Mouse (Mus musculus) forebrain, embryonic 11.5 days (tissue): ENCODE measurements around the gene Upf3b. TPM values are rescaled to one million over a fixed set of nuclear protein-coding genes. Genes with fewer than 3 reads are reported as not detected.

Experiments used
- ATAC-seq: fragments of 200-750 bp; cut with Nextera tagmentation; replicated peaks from 2 replicates; pipeline ENCODE4 v1.8.0; 2017; ENCODE audit warnings: moderate TSS enrichment; ENCODE audit not compliant: low FRiP score
- DNase-seq: peaks from one replicate; pipeline ENCODE4 v3.0.0-alpha.2; 2017; ENCODE audit warnings: low spot score
- H3K27ac ChIP-seq: fragments of 300-500 bp; sonication (generic); 2 replicates; pipeline ENCODE4 v1.5.1; 2014; ENCODE audit warnings: low read depth, low read length
- H3K27me3 ChIP-seq: fragments of 300-500 bp; sonication (generic); 2 replicates; pipeline ENCODE4 v1.6.1; 2014; ENCODE audit warnings: mild to moderate bottlenecking, low read length, mixed read lengths; ENCODE audit not compliant: control insufficient read depth, insufficient read depth
- H3K36me3 ChIP-seq: fragments of 300-500 bp; sonication (generic); 2 replicates; pipeline ENCODE4 v1.6.1; 2014; ENCODE audit warnings: mild to moderate bottlenecking, low read length, moderate library complexity, mixed read lengths; ENCODE audit not compliant: control insufficient read depth, insufficient read depth
- H3K4me1 ChIP-seq: fragments of 300-500 bp; sonication (generic); replicated peaks from 2 replicates; pipeline ENCODE4 v1.6.1; 2014; ENCODE audit warnings: low read length, mixed read lengths; ENCODE audit not compliant: control insufficient read depth, insufficient read depth
- H3K4me2 ChIP-seq: fragments of 300-500 bp; sonication (generic); 2 replicates; pipeline ENCODE4 v1.6.1; 2014; ENCODE audit warnings: low read depth, mild to moderate bottlenecking, low read length, moderate library complexity, mixed read lengths; ENCODE audit not compliant: severe bottlenecking
- H3K4me3 ChIP-seq: fragments of 300-500 bp; sonication (generic); 2 replicates; pipeline ENCODE4 v1.5.1; 2014; ENCODE audit warnings: low read depth, low read length
- H3K9ac ChIP-seq: fragments of 300-500 bp; sonication (generic); 2 replicates; pipeline ENCODE4 v1.6.1; 2014; ENCODE audit warnings: low read length
- H3K9me3 ChIP-seq: fragments of 300-500 bp; sonication (generic); 2 replicates; pipeline ENCODE4 v1.6.1; 2016; ENCODE audit warnings: low read length, mixed read lengths; ENCODE audit not compliant: control insufficient read depth
- WGBS: fragments of 180-500 bp; shearing (Covaris S2); extraction: QIAGEN DNeasy Blood & Tissue Kit; methylation state at CpG from one replicate; pipeline ENCODE4 v1.1.7; 2014; 5-methylcytosine and 5-hydroxymethylcytosine counted together
- polyA plus RNA-seq: library from polyadenylated mRNA; unstranded; fragments of >200 nt; fragmentation: Nextera tagmentation; extraction: Ambion mirVana; gene quantifications from 2 replicates; pipeline ENCODE4 v1.2.1, GENCODE M21; 2014

Gene Upf3b
- polyA plus RNA-seq, 1 experiment from 2014 or later, result 25.6 TPM

- Histone ChIP-seq H3K9ac (no peak overlapping the region), H3K27me3 (no peaks in the 10 kb centered on the region), H3K27ac (no peak overlapping the region), H3K9me3 (no peaks in the 10 kb centered on the region), H3K4me3 (no peak overlapping the region), H3K36me3 (no peaks in the 10 kb centered on the region), H3K4me1 (no peaks in the 10 kb centered on the region), H3K4me2 (no peak overlapping the region)
- DNase-seq (no peak), ATAC-seq (no peak)
- WGBS, result 87% methylated on average over 3 of the region's 3 CpGs
Observed at GRCm38 (mm10) chrX:37067299-37067698, 42.8 kb downstream of the Upf3b start.

DNA sequence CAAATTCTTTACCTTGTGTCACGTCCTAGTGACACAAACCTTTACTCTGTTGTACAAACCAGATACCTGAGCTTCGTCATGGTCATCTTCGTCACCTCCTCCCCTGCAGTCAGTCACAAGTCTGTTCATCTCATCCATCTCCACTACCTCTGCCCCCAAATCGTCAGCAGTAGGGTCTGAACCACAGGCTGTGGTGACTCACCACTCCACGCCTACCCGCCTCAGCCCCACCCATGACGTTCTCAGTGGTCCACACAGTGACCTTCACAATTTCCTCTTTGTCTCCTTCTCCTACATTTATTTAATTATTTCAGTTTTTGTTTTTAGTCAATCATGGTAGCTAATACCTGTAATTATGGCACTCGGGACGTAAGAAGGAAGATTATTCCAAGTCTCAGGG lies 46.2 kb downstream of the Upf3b start:
- Histone ChIP-seq H3K4me1 (no peaks in the 10 kb centered on the region), H3K4me3 (no peak overlapping the region), H3K9ac (no peak overlapping the region), H3K27ac (no peak overlapping the region), H3K36me3 (no peaks in the 10 kb centered on the region), H3K4me2 (no peak overlapping the region), H3K9me3 (no peaks in the 10 kb centered on the region), H3K27me3 (no peaks in the 10 kb centered on the region)
- DNase-seq (no peak), ATAC-seq (no peak)
- 86% methylated on average over 9 of the region's 9 CpGs for WGBS

GRCm38 (mm10) chrX:37048890-37049823 lies 61.0 kb downstream of the Upf3b start:
- peak; percentile 59 for DNase-seq
- WGBS, result 21% methylated on average over 47 of the region's 70 CpGs
- H3K4me2 ChIP-seq, result peak overlapping the region; percentile 54
- H3K27ac ChIP-seq, result no peak overlapping the region
- H3K9me3 ChIP-seq, result no peaks in the 10 kb centered on the region
- peaks cover 24% of the 10 kb centered on the region for H3K27me3 ChIP-seq
- no peaks in the 10 kb centered on the region for H3K36me3 ChIP-seq
- H3K4me3 ChIP-seq, result peak overlapping the region; percentile 27
- no peaks in the 10 kb centered on the region for H3K4me1 ChIP-seq
- H3K9ac ChIP-seq, result no peak overlapping the region
- ATAC-seq, result no peak

DNA sequence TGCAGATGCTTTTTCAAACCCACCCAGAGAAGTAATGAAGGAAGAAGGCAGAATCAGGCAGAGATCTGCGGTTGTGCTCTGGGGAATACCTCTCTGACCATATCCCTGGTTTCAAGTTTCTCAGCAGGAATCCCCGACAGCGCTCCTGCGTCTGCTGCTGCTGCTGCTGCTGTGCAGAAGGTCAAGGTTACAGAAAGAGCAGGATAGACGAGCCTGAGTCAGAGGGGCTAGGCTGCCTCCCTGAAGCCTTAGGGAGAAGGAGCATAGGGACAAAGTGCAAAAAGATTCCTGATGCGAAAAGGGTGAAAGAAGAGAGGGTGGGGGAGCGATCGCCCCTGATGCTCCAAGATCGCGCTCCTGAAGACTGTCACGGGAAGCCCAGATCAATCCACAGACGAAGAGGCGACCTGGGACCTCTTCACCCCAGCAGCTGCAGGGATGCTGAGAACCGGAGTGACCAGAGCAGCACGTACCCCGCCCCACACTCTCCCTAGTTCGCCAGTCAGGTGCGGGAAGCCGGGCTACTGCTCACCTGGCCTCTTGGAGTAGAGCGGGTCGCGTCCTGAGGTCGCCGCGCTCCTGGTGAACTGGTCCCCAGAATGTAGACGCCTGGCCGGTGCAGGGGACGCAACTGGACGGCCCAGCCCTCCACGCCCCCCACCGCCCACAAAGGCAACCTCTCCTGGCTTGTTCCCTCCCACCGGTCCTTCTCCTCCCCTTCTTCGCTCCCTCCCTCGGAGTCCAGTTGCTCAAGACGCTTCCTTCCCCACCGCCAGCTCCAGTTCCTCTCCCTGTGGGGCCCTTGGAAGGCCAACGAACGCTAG lies 61.8 kb downstream of the Upf3b start, which contains the start of gene Sowahd:
Gene Sowahd (plus strand): TSS at position 780 of the 824 bp plus-strand sequence.
- ATAC-seq (no peak), DNase-seq (peak; percentile 52)
- Histone ChIP-seq H3K4me3 (peak within 1 kb of the TSS; percentile 27), H3K9ac (no peak within 1 kb of the TSS), H3K27me3 (peaks cover 24% of the 10 kb centered on the region), H3K27ac (no peak within 1 kb of the TSS), H3K4me2 (peak within 1 kb of the TSS; percentile 54), H3K36me3 (no peaks in the 10 kb centered on the region), H3K4me1 (no peaks in the 10 kb centered on the region), H3K9me3 (no peaks in the 10 kb centered on the region)
- WGBS, result 15% methylated on average over 38 of the region's 38 CpGs

DNA sequence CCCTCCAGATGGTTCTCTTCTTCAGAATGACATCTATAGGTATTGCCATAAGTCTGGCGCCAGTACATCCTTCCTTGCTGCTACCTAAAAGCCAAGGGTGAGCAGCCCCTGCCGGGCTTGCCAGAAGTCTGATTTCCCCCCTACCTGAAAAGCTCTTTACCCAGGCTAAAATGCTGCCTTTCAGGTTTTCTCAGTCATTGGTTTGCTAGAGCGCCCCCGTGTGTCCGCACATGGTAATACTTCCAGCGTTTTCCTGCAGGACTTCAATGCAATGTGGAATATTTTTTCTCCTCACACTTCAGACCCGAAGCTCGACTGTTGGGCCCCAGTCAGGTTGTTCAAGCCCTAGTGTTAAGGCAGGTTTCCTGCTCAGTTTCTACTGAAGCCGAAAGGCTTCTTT lies 67.4 kb downstream of the Upf3b start:
- ATAC-seq (no peak), DNase-seq (peak; percentile 75)
- no peaks in the 10 kb centered on the region for H3K9me3 ChIP-seq
- H3K9ac ChIP-seq, result no peak overlapping the region
- no peak overlapping the region for H3K4me3 ChIP-seq
- H3K4me2 ChIP-seq, result no peak overlapping the region
- 22% methylated on average over 9 of the region's 9 CpGs for WGBS
- no peaks in the 10 kb centered on the region for H3K36me3 ChIP-seq
- no peak overlapping the region for H3K27ac ChIP-seq
- H3K4me1 ChIP-seq, result no peaks in the 10 kb centered on the region
- H3K27me3 ChIP-seq, result peaks cover 6% of the 10 kb centered on the region; the same call in 1 of the 2 replicates

Other genes with a start within 250 kb of the Upf3b start
- gene Ube2a, start 236.4 kb downstream of the Upf3b start, polyA plus RNA-seq, result 119 and 121 TPM in 2 replicates
- 35.5 and 36.2 TPM in 2 replicates for gene C330007P06Rik, start 236.2 kb downstream of the Upf3b start, polyA plus RNA-seq
- gene Nkrf, start 207.4 kb downstream of the Upf3b start, polyA plus RNA-seq, result 4.7 and 4.9 TPM in 2 replicates
- gene Sept6, start 118.5 kb downstream of the Upf3b start, polyA plus RNA-seq, result 42.9 and 43.6 TPM in 2 replicates
- not detected in 2 replicates for gene Sowahd, start 61.5 kb downstream of the Upf3b start, polyA plus RNA-seq
- gene Rpl39, start 24.9 kb downstream of the Upf3b start, polyA plus RNA-seq, result 386 and 448 TPM in 2 replicates
- gene Nkap, start 16.5 kb upstream of the Upf3b start, polyA plus RNA-seq, result 24.3 and 27.4 TPM in 2 replicates
- gene Akap14, start 58.5 kb upstream of the Upf3b start, polyA plus RNA-seq, result 0.11 TPM in 1 of 2 replicates, not detected in the other
- gene Ndufa1, start 80.8 kb upstream of the Upf3b start, polyA plus RNA-seq, result 366 and 371 TPM in 2 replicates
- 13.1 and 13.3 TPM in 2 replicates for gene Rnf113a1, start 80.9 kb upstream of the Upf3b start, polyA plus RNA-seq
- not detected in 2 replicates for gene Gm9, start 100.7 kb upstream of the Upf3b start, polyA plus RNA-seq
- gene Rhox1, start 111.9 kb upstream of the Upf3b start, polyA plus RNA-seq, result not detected in 2 replicates
- 0.64 and 0.71 TPM in 2 replicates for gene Rhox2a, start 134.7 kb upstream of the Upf3b start, polyA plus RNA-seq
- gene Rhox3a, start 139.6 kb upstream of the Upf3b start, polyA plus RNA-seq, result not detected in 2 replicates
- 0.27 TPM in 1 of 2 replicates, not detected in the other for gene Rhox4a, start 155.0 kb upstream of the Upf3b start, polyA plus RNA-seq